Mouse (Mus musculus) skeletal muscle tissue, adult 2 months (tissue): ENCODE data around the gene Gprin1.
A peak's percentile ranks its signal among the peaks of the same experiment; 100 is the strongest.

Source experiments
- DNase-seq: peaks from one replicate; pipeline ENCODE4 v3.0.0-alpha.2; 2012; ENCODE audit warnings: low read depth, low spot score

The Gprin1 gene

GRCm38 (mm10) chr13:54760164-54760795 lies 10.6 kb upstream of the Gprin1 start:
- DNase-seq = peak; percentile 40

GRCm38 (mm10) chr13:54759496-54759895 lies 9.8 kb upstream of the Gprin1 start:
- DNase-seq = no peak

GRCm38 (mm10) chr13:54758756-54759470 lies 9.2 kb upstream of the Gprin1 start:
- no peak for DNase-seq

GRCm38 (mm10) chr13:54758045-54758755 lies 8.5 kb upstream of the Gprin1 start:
- DNase-seq = peak; percentile 56

- no peak for DNase-seq
These were observed 7.6 kb upstream of the Gprin1 start for GRCm38 (mm10) chr13:54757093-54757830.

GRCm38 (mm10) chr13:54756156-54756712 lies 6.6 kb upstream of the Gprin1 start:
- no peak for DNase-seq

GRCm38 (mm10) chr13:54755201-54755830 lies 5.6 kb upstream of the Gprin1 start:
- DNase-seq = no peak

- DNase-seq = no peak
These were observed 4.8 kb upstream of the Gprin1 start for GRCm38 (mm10) chr13:54754169-54755080.

- no peak for DNase-seq
These were observed 4.1 kb upstream of the Gprin1 start for GRCm38 (mm10) chr13:54753733-54754132.

GRCm38 (mm10) chr13:54752656-54753055 lies 3.0 kb upstream of the Gprin1 start:
- DNase-seq = no peak

GRCm38 (mm10) chr13:54750699-54751098 lies 1.0 kb upstream of the Gprin1 start:
- DNase-seq = no peak

GRCm38 (mm10) chr13:54749061-54749863 lies 412 bp downstream of the Gprin1 start:
- DNase-seq = no peak

- DNase-seq = no peak
These were observed 983 bp downstream of the Gprin1 start for GRCm38 (mm10) chr13:54748721-54749060.

- no peak for DNase-seq
These were observed 1.5 kb downstream of the Gprin1 start for GRCm38 (mm10) chr13:54748190-54748589.

GRCm38 (mm10) chr13:54746896-54747295 lies 2.8 kb downstream of the Gprin1 start:
- DNase-seq = no peak

GRCm38 (mm10) chr13:54746110-54746509 lies 3.6 kb downstream of the Gprin1 start:
- DNase-seq = no peak

GRCm38 (mm10) chr13:54738213-54738601 lies 11.5 kb downstream of the Gprin1 start:
- DNase-seq = no peak

GRCm38 (mm10) chr13:54737488-54738212 lies 12.0 kb downstream of the Gprin1 start:
- DNase-seq = no peak

- DNase-seq = no peak
These were observed 12.7 kb downstream of the Gprin1 start for GRCm38 (mm10) chr13:54736931-54737330.
